9 mouse cellular contexts compared by ENCODE assay signal in the genomic region with DNA sequence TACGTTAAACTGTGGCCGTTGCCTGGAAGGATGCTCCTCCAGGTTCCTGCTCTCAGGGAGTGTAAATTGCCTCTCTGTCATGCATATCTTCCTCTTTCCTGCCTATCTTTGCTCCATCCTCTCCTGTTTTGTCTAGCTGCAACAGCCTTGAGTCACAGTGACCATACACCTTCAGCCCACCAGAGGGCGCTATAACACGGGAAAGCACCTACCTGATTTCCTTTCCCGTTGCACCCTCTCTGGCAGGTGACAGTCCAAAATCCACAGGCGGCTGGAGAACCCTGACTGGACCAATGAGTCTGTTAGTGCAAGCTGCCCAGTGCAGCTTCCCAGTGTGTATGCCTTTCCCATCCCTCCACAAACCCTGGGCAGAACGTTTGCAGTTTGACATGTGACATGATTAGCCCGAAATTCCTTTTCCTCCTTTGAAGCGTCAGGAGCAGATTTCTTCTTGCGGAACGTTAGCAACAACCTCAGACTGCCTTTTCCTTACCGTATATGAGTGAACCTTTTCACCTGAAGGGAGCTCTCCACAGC. TPM values are rescaled to one million over a fixed set of nuclear protein-coding genes. Genes with fewer than 3 reads are reported as not detected.
DNase-seq lines count a peak whose midpoint lies in the region; ATAC-seq and TF ChIP-seq lines count a peak whose summit lies in the region.
"Had no signal": no experiment of that assay in that cellular context is flagged by ENCODE, and none has a peak within 500 bp of the region (broad histone marks: within the 10 kb centered on the region; RNA-seq: fewer than 3 reads in every experiment).

No protein-coding gene starts in this region.

- H3K27me3 ChIP-seq in kidney, embryonic 15.5 days: no peaks in the 10 kb centered on the region
- H3K27me3 ChIP-seq in forebrain, embryonic 16.5 days (replicated peaks; ENCODE audit: control insufficient read depth, insufficient read depth, low read length): no peaks in the 10 kb centered on the region
- H3K27me3 ChIP-seq in stomach, postnatal 0 days (ENCODE audit: control insufficient read depth, insufficient read depth, low read length): no peaks in the 10 kb centered on the region

- H3K4me3 ChIP-seq in kidney, embryonic 15.5 days (replicated peaks): no peak overlapping the region
- no peak overlapping the region for H3K4me3 ChIP-seq in forebrain, embryonic 16.5 days (replicated peaks; ENCODE audit: low read length)
- no peak overlapping the region for H3K4me3 ChIP-seq in stomach, postnatal 0 days (ENCODE audit: low read depth, low read length)
- H3K4me3 ChIP-seq: neural tube, embryonic 13.5 days had no signal

- no peak overlapping the region for H3K9ac ChIP-seq in kidney, embryonic 15.5 days
- peak overlapping the region; percentile 34; the same call in 1 of the 2 replicates for H3K9ac ChIP-seq in forebrain, embryonic 16.5 days (replicated peaks; ENCODE audit: low read depth, low read length)
- H3K9ac ChIP-seq in stomach, postnatal 0 days (ENCODE audit: low read length): no peak overlapping the region
- H3K9ac ChIP-seq: neural tube, embryonic 13.5 days had no signal

- peaks cover 20% of the 10 kb centered on the region for H3K4me1 ChIP-seq in kidney, embryonic 15.5 days
- peaks cover 3% of the 10 kb centered on the region; the same call in 1 of the 2 replicates for H3K4me1 ChIP-seq in forebrain, embryonic 16.5 days (replicated peaks; ENCODE audit: control insufficient read depth, insufficient read depth, low read length)
- no peaks in the 10 kb centered on the region for H3K4me1 ChIP-seq in stomach, postnatal 0 days (replicated peaks; ENCODE audit: control insufficient read depth, insufficient read depth)
- H3K4me1 ChIP-seq: neural tube, embryonic 13.5 days had no signal

- peak; percentile 67 for DNase-seq in kidney, adult 11 months
- peak; percentile 64 for DNase-seq in c-Kit-positive CD71-negative TER-119-negative erythroid progenitor cells, embryonic 14.5 days (ENCODE audit: low read depth)
- DNase-seq in left cerebral cortex, postnatal 10 days (ENCODE audit: extremely low spot score in 1 of 2, low spot score in 2 of 2): peak; percentile 69 to 81
- peak; percentile 80 for DNase-seq in stomach, postnatal 0 days (ENCODE audit: low spot score)

- no peaks in the 10 kb centered on the region for H3K36me3 ChIP-seq in kidney, embryonic 15.5 days
- H3K36me3 ChIP-seq in forebrain, embryonic 16.5 days (ENCODE audit: control insufficient read depth, insufficient read depth): no peaks in the 10 kb centered on the region
- H3K36me3 ChIP-seq in stomach, postnatal 0 days (ENCODE audit: control insufficient read depth, insufficient read depth, low read length): no peaks in the 10 kb centered on the region
- H3K36me3 ChIP-seq: neural tube, embryonic 13.5 days had no signal

- H3K9me3 ChIP-seq in kidney, embryonic 15.5 days (replicated peaks): no peaks in the 10 kb centered on the region
- no peaks in the 10 kb centered on the region for H3K9me3 ChIP-seq in forebrain, embryonic 16.5 days (ENCODE audit: control insufficient read depth, low read length)
- no peaks in the 10 kb centered on the region for H3K9me3 ChIP-seq in stomach, postnatal 0 days (ENCODE audit: control insufficient read depth, low read length)
- H3K9me3 ChIP-seq: neural tube, embryonic 13.5 days had no signal

- no peak for TF ChIP-seq EP300 in stomach, postnatal 0 days (optimal IDR thresholded peaks at IDR 0.05)

- TF ChIP-seq CTCF in stomach, postnatal 0 days (IDR thresholded peaks at IDR 0.05; ENCODE audit: low read depth): peak; percentile 96

- WGBS in kidney, embryonic 15.5 days: 25% methylated on average over 12 of the region's 12 CpGs
- WGBS in forebrain, embryonic 16.5 days: 30% methylated on average over 12 of the region's 12 CpGs
- 23% methylated on average over 12 of the region's 12 CpGs for WGBS in stomach, postnatal 0 days

- H3K27ac ChIP-seq in kidney, embryonic 15.5 days: no peak overlapping the region
- no peak overlapping the region for H3K27ac ChIP-seq in forebrain, embryonic 16.5 days (ENCODE audit: low read length)
- H3K27ac ChIP-seq in stomach, postnatal 0 days (replicated peaks): no peak overlapping the region
- H3K27ac ChIP-seq: neural tube, embryonic 13.5 days had no signal

- no peak overlapping the region for H3K4me2 ChIP-seq in kidney, embryonic 15.5 days
- H3K4me2 ChIP-seq in forebrain, embryonic 16.5 days (ENCODE audit: low read length): no peak overlapping the region
- no peak overlapping the region for H3K4me2 ChIP-seq in stomach, postnatal 0 days (replicated peaks; ENCODE audit: low read depth)
- H3K4me2 ChIP-seq: neural tube, embryonic 13.5 days had no signal

- intact Hi-C loops in left cerebral cortex, postnatal 10 days (cut with DNase I): loop anchor here (5.0 to 10.0 kb wide), 2 partner anchors 322 to 425 kb away; partner anchors contain the start of gene Bnip1

- ATAC-seq in kidney, embryonic 15.5 days (replicated peaks; ENCODE audit: low FRiP score): no peak
- ATAC-seq in forebrain, embryonic 16.5 days: no peak; the same call in 1 of the 2 replicates
- peak; percentile 14 to 52; a peak in 2 of 4 replicates for ATAC-seq in hematopoietic stem cell, adult 5-6 weeks (replicated peaks in 1 of 2; ENCODE audit: insufficient read depth in 1 of 2, low FRiP score in 2 of 2, low TSS enrichment in 1 of 2, low read depth in 1 of 2, poor library complexity in 2 of 2, severe bottlenecking in 2 of 2)
- peak; percentile 32 for ATAC-seq in monocyte, adult 5-6 weeks (replicated peaks; ENCODE audit: insufficient number of reproducible peaks, low FRiP score, low TSS enrichment, poor library complexity, severe bottlenecking)
- ATAC-seq in stomach, postnatal 0 days (ENCODE audit: low FRiP score, low TSS enrichment): peak; percentile 48

RNA-seq across cellular contexts. Expression of gene Neurl1b, which starts 48.1 kb away (rescaled TPM):
- 1.3 and 1.7 TPM in 2 replicates for polyA plus RNA-seq in kidney, embryonic 15.5 days (2015; fragmentation: Nextera tagmentation; extraction: Ambion mirVana)
- polyA plus RNA-seq in forebrain, embryonic 16.5 days (2015; fragmentation: Nextera tagmentation; extraction: Ambion mirVana): 2.4 and 4.1 TPM in 2 replicates
- 4.5 and 7.0 TPM in 2 replicates for total RNA-seq in hematopoietic stem cell, adult 5-6 weeks (2017)
- 100 to 1,000 TPM; 118 to 135 TPM for total RNA-seq in left cerebral cortex, postnatal 10 days (2021)
- 0.11 to 0.29 TPM in 2 of 3 replicates, not detected in the other for total RNA-seq in monocyte, adult 5-6 weeks (2017)
- polyA plus RNA-seq in stomach, postnatal 0 days (2015; fragmentation: Nextera tagmentation; extraction: Ambion mirVana): 1.1 and 1.4 TPM in 2 replicates

Comparison
In these comparisons a context has a peak if more than half of its experiments do, and no peak if none do; other contexts are left out.
1. ATAC-seq: peak in hematopoietic stem cell, adult 5-6 weeks (2 of 2), monocyte, adult 5-6 weeks (single experiment) and stomach, postnatal 0 days (single experiment); none in kidney, embryonic 15.5 days (single experiment) and forebrain, embryonic 16.5 days (single experiment).
2. RNA of gene Neurl1b, which starts 48.1 kb away (total RNA-seq): 118 to 135 TPM in left cerebral cortex, postnatal 10 days; 4.5 to 7.0 TPM in hematopoietic stem cell, adult 5-6 weeks and 0.11 to 0.29 TPM in monocyte, adult 5-6 weeks; every median in the first group is over 10 times any median in the second.
3. Peak in every context shown above with its lines, with median percentiles within 50 percentile points of each other: DNase-seq.